Mouse (Mus musculus): ENCODE data around the gene Ccz1. TPM values are rescaled to one million over a fixed set of nuclear protein-coding genes. Genes with fewer than 3 reads are reported as not detected.
A peak's percentile ranks its signal among the peaks of the same experiment; 100 is the strongest.

Gene Ccz1
- total and polyA plus RNA-seq, 3 experiments, result 9.3 to 29.6 (median 25.0) TPM

- TF ChIP-seq CTCF (IDR thresholded peaks at IDR 0.05), result no peak
- no peak for TF ChIP-seq POLR2A (IDR thresholded peaks at IDR 0.05; ENCODE audit: insufficient read depth, low read depth, low read length)
- no peak for TF ChIP-seq EP300 (IDR thresholded peaks at IDR 0.05; ENCODE audit: insufficient read depth, low read depth, low read length)
- no peak overlapping the region for H3K4me3 ChIP-seq
- WGBS, result 62% methylated on average over 16 of the region's 16 CpGs
- H3K36me3 ChIP-seq (ENCODE audit: control insufficient read depth, insufficient read depth, low read length), result no peaks in the 10 kb centered on the region
- no peaks in the 10 kb centered on the region for H3K79me2 ChIP-seq (replicated peaks; ENCODE audit: control insufficient read depth, insufficient read depth, low read length)
- H3K9ac ChIP-seq (ENCODE audit: low read depth, low read length), result no peak overlapping the region
- no peak for DNase-seq
- H3K4me1 ChIP-seq (ENCODE audit: control insufficient read depth, insufficient read depth, low read length), result no peaks in the 10 kb centered on the region
- no peaks in the 10 kb centered on the region for H3K27me3 ChIP-seq (ENCODE audit: control insufficient read depth, insufficient read depth, low read length)
- H3K27ac ChIP-seq, result no peak overlapping the region
- intact Hi-C loops (cut with DNase I), result loop anchor here (5.0 kb wide), 1 partner anchor 245 kb away; the partner anchor contains the start of gene Usp42
Observed at GRCm38 (mm10) chr5:143976726-143977431, 37.8 kb downstream of the Ccz1 start.

- 84% methylated on average over 11 of the region's 11 CpGs for WGBS
- Histone ChIP-seq H3K27ac (no peak overlapping the region), H3K4me3 (no peak overlapping the region), H3K27me3 (ENCODE audit: control insufficient read depth, insufficient read depth, low read length) (no peaks in the 10 kb centered on the region), H3K36me3 (ENCODE audit: control insufficient read depth, insufficient read depth, low read length) (no peaks in the 10 kb centered on the region), H3K9ac (ENCODE audit: low read depth, low read length) (no peak overlapping the region), H3K79me2 (replicated peaks; ENCODE audit: control insufficient read depth, insufficient read depth, low read length) (no peaks in the 10 kb centered on the region), H3K4me1 (ENCODE audit: control insufficient read depth, insufficient read depth, low read length) (no peaks in the 10 kb centered on the region)
- TF ChIP-seq POLR2A (IDR thresholded peaks at IDR 0.05; ENCODE audit: insufficient read depth, low read depth, low read length) (no peak), CTCF (IDR thresholded peaks at IDR 0.05) (no peak), EP300 (IDR thresholded peaks at IDR 0.05; ENCODE audit: insufficient read depth, low read depth, low read length) (no peak)
- DNase-seq, result no peak
- intact Hi-C loops (cut with DNase I), result loop anchor here (5.0 kb wide), 1 partner anchor 244 kb away; the partner anchor contains the start of gene Usp42
Observed at GRCm38 (mm10) chr5:143976232-143976631, 38.4 kb downstream of the Ccz1 start.

- 21% methylated on average over 2 of the region's 2 CpGs for WGBS
- no peak for DNase-seq
- H3K9ac ChIP-seq (ENCODE audit: low read depth, low read length), result no peak overlapping the region
- no peaks in the 10 kb centered on the region for H3K36me3 ChIP-seq (ENCODE audit: control insufficient read depth, insufficient read depth, low read length)
- no peak overlapping the region for H3K4me3 ChIP-seq
- TF ChIP-seq EP300 (IDR thresholded peaks at IDR 0.05; ENCODE audit: insufficient read depth, low read depth, low read length), result no peak
- TF ChIP-seq POLR2A (IDR thresholded peaks at IDR 0.05; ENCODE audit: insufficient read depth, low read depth, low read length), result no peak
- no peak; the same call in 1 of the 2 replicates for TF ChIP-seq CTCF (IDR thresholded peaks at IDR 0.05)
- intact Hi-C loops (cut with DNase I), result loop anchor here (5.0 kb wide), 1 partner anchor 243 kb away; the partner anchor contains the start of gene Usp42
- no peaks in the 10 kb centered on the region for H3K79me2 ChIP-seq (replicated peaks; ENCODE audit: control insufficient read depth, insufficient read depth, low read length)
- H3K4me1 ChIP-seq (ENCODE audit: control insufficient read depth, insufficient read depth, low read length), result no peaks in the 10 kb centered on the region
- H3K27ac ChIP-seq, result no peak overlapping the region
- no peaks in the 10 kb centered on the region for H3K27me3 ChIP-seq (ENCODE audit: control insufficient read depth, insufficient read depth, low read length)
Observed at GRCm38 (mm10) chr5:143975631-143975933, 39.1 kb downstream of the Ccz1 start.

GRCm38 (mm10) chr5:143974931-143975630 lies 39.6 kb downstream of the Ccz1 start:
- Histone ChIP-seq H3K4me1 (ENCODE audit: control insufficient read depth, insufficient read depth, low read length) (no peaks in the 10 kb centered on the region), H3K4me3 (no peak overlapping the region), H3K79me2 (replicated peaks; ENCODE audit: control insufficient read depth, insufficient read depth, low read length) (no peaks in the 10 kb centered on the region), H3K9ac (ENCODE audit: low read depth, low read length) (no peak overlapping the region), H3K36me3 (ENCODE audit: control insufficient read depth, insufficient read depth, low read length) (no peaks in the 10 kb centered on the region), H3K27ac (no peak overlapping the region), H3K27me3 (ENCODE audit: control insufficient read depth, insufficient read depth, low read length) (no peaks in the 10 kb centered on the region)
- peak; percentile 60 to 64 for DNase-seq
- intact Hi-C loops (cut with DNase I), result loop anchor here (5.0 kb wide), 1 partner anchor 243 kb away; the partner anchor contains the start of gene Usp42
- TF ChIP-seq EP300 (IDR thresholded peaks at IDR 0.05; ENCODE audit: insufficient read depth, low read depth, low read length) (0 out of 2 replicates have a peak, but pooled peaks have one; percentile 23), POLR2A (IDR thresholded peaks at IDR 0.05; ENCODE audit: insufficient read depth, low read depth, low read length) (no peak), CTCF (IDR thresholded peaks at IDR 0.05) (peak; percentile 91)
- WGBS, result 48% methylated on average over 4 of the region's 4 CpGs

GRCm38 (mm10) chr5:143972628-143973027 lies 42.0 kb downstream of the Ccz1 start:
- Histone ChIP-seq H3K36me3 (ENCODE audit: control insufficient read depth, insufficient read depth, low read length) (no peaks in the 10 kb centered on the region), H3K27me3 (ENCODE audit: control insufficient read depth, insufficient read depth, low read length) (no peaks in the 10 kb centered on the region), H3K27ac (no peak overlapping the region), H3K4me3 (no peak overlapping the region), H3K79me2 (replicated peaks; ENCODE audit: control insufficient read depth, insufficient read depth, low read length) (no peaks in the 10 kb centered on the region), H3K9ac (ENCODE audit: low read depth, low read length) (no peak overlapping the region), H3K4me1 (ENCODE audit: control insufficient read depth, insufficient read depth, low read length) (no peaks in the 10 kb centered on the region)
- 27% methylated on average over 3 of the region's 3 CpGs for WGBS
- intact Hi-C loops (cut with DNase I), result no loop called here
- no peak for TF ChIP-seq CTCF (IDR thresholded peaks at IDR 0.05)
- no peak for TF ChIP-seq POLR2A (IDR thresholded peaks at IDR 0.05; ENCODE audit: insufficient read depth, low read depth, low read length)
- no peak for TF ChIP-seq EP300 (IDR thresholded peaks at IDR 0.05; ENCODE audit: insufficient read depth, low read depth, low read length)
- no peak for DNase-seq

GRCm38 (mm10) chr5:143966671-143967070 lies 48.0 kb downstream of the Ccz1 start:
- intact Hi-C loops (cut with DNase I), result no loop called here

More at GRCm38 (mm10) chr5:143966671-143967070, 48.0 kb downstream of the Ccz1 start:
- no peak for DNase-seq
- no peak overlapping the region for H3K9ac ChIP-seq (ENCODE audit: low read depth, low read length)
- H3K27ac ChIP-seq, result no peak overlapping the region
- TF ChIP-seq EP300 (IDR thresholded peaks at IDR 0.05; ENCODE audit: insufficient read depth, low read depth, low read length), result no peak
- H3K36me3 ChIP-seq (ENCODE audit: control insufficient read depth, insufficient read depth, low read length), result no peaks in the 10 kb centered on the region
- no peaks in the 10 kb centered on the region for H3K27me3 ChIP-seq (ENCODE audit: control insufficient read depth, insufficient read depth, low read length)
- WGBS, result 85% methylated on average over 12 of the region's 12 CpGs
- H3K4me3 ChIP-seq, result no peak overlapping the region
- no peaks in the 10 kb centered on the region for H3K4me1 ChIP-seq (ENCODE audit: control insufficient read depth, insufficient read depth, low read length)
- H3K79me2 ChIP-seq (replicated peaks; ENCODE audit: control insufficient read depth, insufficient read depth, low read length), result no peaks in the 10 kb centered on the region

Measured in heart, adult 2 months (tissue).